14 mouse cellular contexts compared by ENCODE assay signal in genomic region chr4:105192665-105193064, GRCm38 (mm10). TPM values are rescaled to one million over a fixed set of nuclear protein-coding genes. Genes with fewer than 3 reads are reported as not detected.
DNase-seq lines count a peak whose midpoint lies in the region; ATAC-seq and TF ChIP-seq lines count a peak whose summit lies in the region.
"Had no signal": no experiment of that assay in that cellular context is flagged by ENCODE, and none has a peak within 500 bp of the region (broad histone marks: within the 10 kb centered on the region; RNA-seq: fewer than 3 reads in every experiment).

No protein-coding gene starts in this region.

- H3K27me3 ChIP-seq in forebrain, embryonic 10.5 days (ENCODE audit: poor library complexity, severe bottlenecking): no peaks in the 10 kb centered on the region
- H3K27me3 ChIP-seq in forebrain, embryonic 11.5 days (ENCODE audit: control insufficient read depth, insufficient read depth, low read length): no peaks in the 10 kb centered on the region
- no peaks in the 10 kb centered on the region for H3K27me3 ChIP-seq in liver, adult 2 months (ENCODE audit: control insufficient read depth, insufficient read depth, low read length)
- no peaks in the 10 kb centered on the region for H3K27me3 ChIP-seq in liver, embryonic 12.5 days (replicated peaks)
- H3K27me3 ChIP-seq in ES-Bruce4 (ENCODE audit: control insufficient read depth, insufficient read depth, low read length, poor library complexity, severe bottlenecking): no peaks in the 10 kb centered on the region
- no peaks in the 10 kb centered on the region for H3K27me3 ChIP-seq in forebrain, embryonic 15.5 days
- H3K27me3 ChIP-seq: embryonic facial prominence, embryonic 13.5 days; hindbrain, embryonic 15.5 days; megakaryocyte, embryonic 14.5 days had no signal

- peak overlapping the region; percentile 62 for H3K27ac ChIP-seq in forebrain, embryonic 10.5 days
- H3K27ac ChIP-seq in forebrain, embryonic 11.5 days (ENCODE audit: low read depth, low read length): no peak overlapping the region
- H3K27ac ChIP-seq in liver, adult 2 months (replicated peaks; ENCODE audit: insufficient read depth, low read depth, low read length): peak overlapping the region; percentile 67
- no peak overlapping the region; the same call in 1 of the 2 replicates for H3K27ac ChIP-seq in liver, embryonic 12.5 days
- H3K27ac ChIP-seq in ES-Bruce4 (ENCODE audit: insufficient read depth, low read length): no peak overlapping the region
- H3K27ac ChIP-seq in forebrain, embryonic 15.5 days (replicated peaks): peak overlapping the region; percentile 12; the same call in 1 of the 2 replicates
- H3K27ac ChIP-seq: embryonic facial prominence, embryonic 13.5 days; hindbrain, embryonic 15.5 days; liver, embryonic 14.5 days had no signal

- H3K9ac ChIP-seq in forebrain, embryonic 11.5 days (ENCODE audit: low read length): no peak overlapping the region
- no peak overlapping the region for H3K9ac ChIP-seq in liver, adult 2 months (ENCODE audit: low read depth, low read length)
- no peak overlapping the region for H3K9ac ChIP-seq in liver, embryonic 12.5 days
- 0 out of 2 replicates have a peak overlapping the region, but pooled peaks have one; percentile 21 for H3K9ac ChIP-seq in ES-Bruce4 (ENCODE audit: low read depth, poor library complexity, severe bottlenecking)
- no peak overlapping the region for H3K9ac ChIP-seq in forebrain, embryonic 15.5 days (replicated peaks)
- H3K9ac ChIP-seq: embryonic facial prominence, embryonic 13.5 days; hindbrain, embryonic 15.5 days; liver, embryonic 14.5 days had no signal

- no peak for TF ChIP-seq EP300 in ES-Bruce4 (IDR thresholded peaks at IDR 0.05; ENCODE audit: insufficient read depth, low read depth, low read length)

- H3K4me1 ChIP-seq in forebrain, embryonic 10.5 days: peaks cover 87% of the 10 kb centered on the region
- peaks cover 6% of the 10 kb centered on the region; the same call in 1 of the 2 replicates for H3K4me1 ChIP-seq in forebrain, embryonic 11.5 days (replicated peaks; ENCODE audit: control insufficient read depth, insufficient read depth, low read length)
- H3K4me1 ChIP-seq in liver, adult 2 months (ENCODE audit: control insufficient read depth, insufficient read depth, low read length): peaks cover 46% of the 10 kb centered on the region
- H3K4me1 ChIP-seq in liver, embryonic 12.5 days: peaks cover 40% of the 10 kb centered on the region; the same call in 1 of the 2 replicates
- H3K4me1 ChIP-seq in ES-Bruce4 (ENCODE audit: control insufficient read depth, insufficient read depth, low read length): peaks cover 12% of the 10 kb centered on the region
- peaks cover 44% of the 10 kb centered on the region for H3K4me1 ChIP-seq in forebrain, embryonic 15.5 days

- no peak overlapping the region for H3K4me2 ChIP-seq in forebrain, embryonic 11.5 days (ENCODE audit: low read depth, low read length, severe bottlenecking)
- H3K4me2 ChIP-seq in liver, embryonic 12.5 days: no peak overlapping the region
- no peak overlapping the region for H3K4me2 ChIP-seq in forebrain, embryonic 15.5 days (replicated peaks)
- H3K4me2 ChIP-seq: embryonic facial prominence, embryonic 13.5 days; hindbrain, embryonic 15.5 days had no signal

- H3K79me2 ChIP-seq in liver, adult 2 months (ENCODE audit: control insufficient read depth, insufficient read depth, low read length): peaks cover 30% of the 10 kb centered on the region; the same call in 1 of the 2 replicates

- WGBS in forebrain, embryonic 10.5 days: 51% methylated on average over 5 of the region's 5 CpGs
- WGBS in forebrain, embryonic 11.5 days: 43% methylated on average over 5 of the region's 5 CpGs
- WGBS in liver, adult 2 months: 27% methylated on average over 5 of the region's 5 CpGs
- WGBS in liver, embryonic 12.5 days (ENCODE audit: insufficient replicate concordance): 53% methylated on average over 5 of the region's 5 CpGs
- WGBS in forebrain, embryonic 15.5 days: 41% methylated on average over 5 of the region's 5 CpGs

- DNase-seq in forebrain, embryonic 10.5 days (ENCODE audit: extremely low spot score, low spot score): no peak
- no peak for DNase-seq in forebrain, embryonic 11.5 days (ENCODE audit: low spot score)
- DNase-seq in liver, adult 2 months (ENCODE audit: extremely low read depth, low read depth, low spot score): no peak
- DNase-seq in spleen, adult 18-20 months: no peak
- DNase-seq in urinary bladder, postnatal 25 days (ENCODE audit: low spot score): no peak
- DNase-seq: cerebellum, adult 11-12 months; kidney, adult 8-10 months had no signal

- no peak for TF ChIP-seq POLR2A in liver, adult 2 months (IDR thresholded peaks at IDR 0.05; ENCODE audit: extremely low read depth, insufficient read depth, low read length)
- TF ChIP-seq POLR2A in ES-Bruce4 (IDR thresholded peaks at IDR 0.05; ENCODE audit: insufficient read depth, low read length): no peak

- H3K9me3 ChIP-seq in forebrain, embryonic 10.5 days: no peaks in the 10 kb centered on the region
- H3K9me3 ChIP-seq in forebrain, embryonic 11.5 days (ENCODE audit: control insufficient read depth, low read length): no peaks in the 10 kb centered on the region
- H3K9me3 ChIP-seq in liver, embryonic 12.5 days (replicated peaks): no peaks in the 10 kb centered on the region
- H3K9me3 ChIP-seq in ES-Bruce4 (replicated peaks; ENCODE audit: control insufficient read depth, insufficient read depth, low read length, poor library complexity, severe bottlenecking): no peaks in the 10 kb centered on the region
- no peaks in the 10 kb centered on the region for H3K9me3 ChIP-seq in forebrain, embryonic 15.5 days
- H3K9me3 ChIP-seq: embryonic facial prominence, embryonic 13.5 days; hindbrain, embryonic 15.5 days; megakaryocyte, embryonic 14.5 days had no signal

- no peak overlapping the region for H3K4me3 ChIP-seq in forebrain, embryonic 10.5 days
- H3K4me3 ChIP-seq in forebrain, embryonic 11.5 days (ENCODE audit: low read depth, low read length): no peak overlapping the region
- H3K4me3 ChIP-seq in liver, adult 2 months (ENCODE audit: insufficient read depth, low read depth, low read length): no peak overlapping the region
- no peak overlapping the region for H3K4me3 ChIP-seq in liver, embryonic 12.5 days
- no peak overlapping the region for H3K4me3 ChIP-seq in ES-Bruce4 (ENCODE audit: low read depth, low read length)
- H3K4me3 ChIP-seq in forebrain, embryonic 15.5 days: no peak overlapping the region
- H3K4me3 ChIP-seq: embryonic facial prominence, embryonic 13.5 days; hindbrain, embryonic 15.5 days; megakaryocyte, embryonic 14.5 days had no signal

- H3K36me3 ChIP-seq in forebrain, embryonic 10.5 days (replicated peaks): peaks cover 44% of the 10 kb centered on the region
- peaks cover 2% of the 10 kb centered on the region; the same call in 1 of the 2 replicates for H3K36me3 ChIP-seq in forebrain, embryonic 11.5 days (ENCODE audit: control insufficient read depth, insufficient read depth, low read length)
- peaks cover 38% of the 10 kb centered on the region for H3K36me3 ChIP-seq in liver, adult 2 months (ENCODE audit: control insufficient read depth, insufficient read depth, low read length)
- no peaks in the 10 kb centered on the region for H3K36me3 ChIP-seq in liver, embryonic 12.5 days
- H3K36me3 ChIP-seq in ES-Bruce4 (ENCODE audit: control insufficient read depth, insufficient read depth, low read length, poor library complexity, severe bottlenecking): no peaks in the 10 kb centered on the region
- no peaks in the 10 kb centered on the region for H3K36me3 ChIP-seq in forebrain, embryonic 15.5 days
- H3K36me3 ChIP-seq: hindbrain, embryonic 15.5 days had no signal

- no peak for TF ChIP-seq CTCF in liver, adult 2 months (IDR thresholded peaks at IDR 0.05; ENCODE audit: low read depth, low read length)
- no peak for TF ChIP-seq CTCF in ES-Bruce4 (IDR thresholded peaks at IDR 0.05; ENCODE audit: low read depth, low read length)

- no peak for ATAC-seq in forebrain, embryonic 11.5 days (replicated peaks; ENCODE audit: low FRiP score)
- ATAC-seq in liver, embryonic 12.5 days: no peak
- ATAC-seq in forebrain, embryonic 15.5 days (replicated peaks): no peak

RNA-seq across cellular contexts. Expression of gene Plpp3, which starts 35.5 kb away (rescaled TPM):
- 57.2 and 59.4 TPM in 2 replicates for polyA plus RNA-seq in forebrain, embryonic 10.5 days (2016; fragmentation: Nextera tagmentation; extraction: Ambion mirVana)
- 69.9 and 71.6 TPM in 2 replicates for polyA plus RNA-seq in forebrain, embryonic 11.5 days (2014; fragmentation: Nextera tagmentation; extraction: Ambion mirVana)
- total RNA-seq in liver, adult 2 months (2014; rRNA removed): 64.1 and 81.1 TPM in 2 replicates
- polyA plus RNA-seq in liver, adult 2 months (2012; rRNA removed): 81.0 and 84.2 TPM in 2 replicates
- 14.5 and 15.6 TPM in 2 replicates for polyA plus RNA-seq in liver, embryonic 12.5 days (2016; fragmentation: Nextera tagmentation; extraction: Ambion mirVana)
- polyA plus RNA-seq in ES-Bruce4 (2011; ENCODE audit: insufficient read depth, insufficient read length, low read depth, missing spikeins): 16.1 and 17.5 TPM in 2 replicates
- polyA plus RNA-seq in forebrain, embryonic 15.5 days (2015; fragmentation: Nextera tagmentation; extraction: Ambion mirVana): 74.4 and 75.6 TPM in 2 replicates

Comparison
In these comparisons a context has a peak if more than half of its experiments do, and no peak if none do; other contexts are left out.
1. H3K27ac ChIP-seq: peak in forebrain, embryonic 10.5 days (single experiment), liver, adult 2 months (single experiment) and forebrain, embryonic 15.5 days (single experiment); none in forebrain, embryonic 11.5 days (single experiment), liver, embryonic 12.5 days (single experiment) and ES-Bruce4 (single experiment).